Mouse (Mus musculus) hindbrain, embryonic 11.5 days (tissue): Measurements from ENCODE around the gene Ank3. TPM values are rescaled to one million over a fixed set of nuclear protein-coding genes. Genes with fewer than 3 reads are reported as not detected.
"Not testable (repeated sequence)": the region's sequence is repeated elsewhere in the genome, so short reads cannot be mapped to it uniquely, and the experiment has no call there.

Experiments
- ATAC-seq: fragments of 200-750 bp; cut with Nextera tagmentation; 2 replicates; pipeline ENCODE4 v1.8.0; 2017; ENCODE audit warnings: mild to moderate bottlenecking, moderate TSS enrichment, moderate library complexity; ENCODE audit not compliant: low FRiP score
- DNase-seq: peaks from one replicate; pipeline ENCODE4 v3.0.0-alpha.2; 2015; ENCODE audit warnings: low spot score
- H3K27ac ChIP-seq: fragments of 300-500 bp; sonication (generic); 2 replicates; pipeline ENCODE4 v1.5.1; 2014; ENCODE audit warnings: mild to moderate bottlenecking, low read depth, low read length
- H3K27me3 ChIP-seq: fragments of 300-500 bp; sonication (generic); 2 replicates; pipeline ENCODE4 v1.6.1; 2014; ENCODE audit warnings: mild to moderate bottlenecking, low read length, moderate library complexity, mixed read lengths; ENCODE audit not compliant: control insufficient read depth, insufficient read depth
- H3K36me3 ChIP-seq: fragments of 300-500 bp; sonication (generic); 2 replicates; pipeline ENCODE4 v1.6.1; 2014; ENCODE audit warnings: mild to moderate bottlenecking, low read length, moderate library complexity, mixed read lengths; ENCODE audit not compliant: control insufficient read depth, insufficient read depth
- H3K4me1 ChIP-seq: fragments of 300-500 bp; sonication (generic); replicated peaks from 2 replicates; pipeline ENCODE4 v1.6.1; 2014; ENCODE audit warnings: low read length, mixed read lengths; ENCODE audit not compliant: control insufficient read depth, insufficient read depth
- H3K4me2 ChIP-seq: fragments of 300-500 bp; sonication (generic); replicated peaks from 2 replicates; pipeline ENCODE4 v1.6.1; 2014; ENCODE audit warnings: mild to moderate bottlenecking, low read depth, low read length
- H3K4me3 ChIP-seq: fragments of 300-500 bp; sonication (generic); 2 replicates; pipeline ENCODE4 v1.5.1; 2014; ENCODE audit warnings: low read depth, low read length
- H3K9ac ChIP-seq: fragments of 300-500 bp; sonication (generic); 2 replicates; pipeline ENCODE4 v1.6.1; 2014; ENCODE audit warnings: low read depth, low read length
- H3K9me3 ChIP-seq: fragments of 300-500 bp; sonication (generic); 2 replicates; pipeline ENCODE4 v1.6.1; 2016; ENCODE audit warnings: low read length; ENCODE audit not compliant: control insufficient read depth
- WGBS: fragments of 180-500 bp; shearing (Covaris S2); extraction: QIAGEN DNeasy Blood & Tissue Kit; methylation state at CpG from one replicate; pipeline ENCODE4 v1.1.7; 2014; 5-methylcytosine and 5-hydroxymethylcytosine counted together
- polyA plus RNA-seq: library from polyadenylated mRNA; unstranded; fragments of >200 nt; fragmentation: Nextera tagmentation; extraction: Ambion mirVana; gene quantifications from 2 replicates; pipeline ENCODE4 v1.2.1, GENCODE M21; 2014

Ank3 gene
- polyA plus RNA-seq = 66.8 and 97.7 TPM in 2 replicates

GRCm38 (mm10) chr10:69398763-69399590 lies at the start of gene Ank3:
Gene Ank3, plus strand, starts transcription at chr10:69398773.
- DNase-seq (peak; percentile 63), ATAC-seq (peak; percentile 57)
- H3K4me3 ChIP-seq = peak within 1 kb of the TSS; percentile 59
- under 1% methylated on average over 55 of the region's 77 CpGs for WGBS
- no peak within 1 kb of the TSS for H3K27ac ChIP-seq
- H3K9ac ChIP-seq = peak within 1 kb of the TSS; percentile 24
- H3K4me2 ChIP-seq = peak within 1 kb of the TSS; percentile 100
- peaks cover 37% of the 10 kb centered on the region for H3K27me3 ChIP-seq
- H3K4me1 ChIP-seq = peaks cover 2% of the 10 kb centered on the region; the same call in 1 of the 2 replicates
- no peaks in the 10 kb centered on the region for H3K9me3 ChIP-seq
- H3K36me3 ChIP-seq = no peaks in the 10 kb centered on the region

- no peak overlapping the region for H3K27ac ChIP-seq
- H3K4me2 ChIP-seq = peak overlapping the region; percentile 60
- peak overlapping the region; percentile 89 for H3K4me3 ChIP-seq
- H3K9ac ChIP-seq = peak overlapping the region; percentile 76
- 0 out of 2 replicates have a peak, but pooled peaks cover 3% of the 10 kb centered on the region for H3K36me3 ChIP-seq
- DNase-seq (no peak), ATAC-seq (no peak)
- 27% methylated on average over 12 of the region's 12 CpGs for WGBS
- no peaks in the 10 kb centered on the region for H3K27me3 ChIP-seq
- H3K4me1 ChIP-seq = peaks cover 6% of the 10 kb centered on the region
- H3K9me3 ChIP-seq = no peaks in the 10 kb centered on the region
These were observed 47.3 kb upstream of the Ank3 start for GRCm38 (mm10) chr10:69351071-69351841.

GRCm38 (mm10) chr10:69351842-69352211 lies 46.7 kb upstream of the Ank3 start:
- no peak for ATAC-seq
- 2% methylated on average over 11 of the region's 11 CpGs for WGBS
- peak overlapping the region; percentile 76 for H3K9ac ChIP-seq
- 0 out of 2 replicates have a peak, but pooled peaks cover 3% of the 10 kb centered on the region for H3K36me3 ChIP-seq
- peak overlapping the region; percentile 60 for H3K4me2 ChIP-seq
- H3K27ac ChIP-seq = 0 out of 2 replicates have a peak overlapping the region, but pooled peaks have one; percentile 54
- peaks cover 6% of the 10 kb centered on the region for H3K4me1 ChIP-seq
- H3K9me3 ChIP-seq = no peaks in the 10 kb centered on the region
- DNase-seq = no peak
- no peaks in the 10 kb centered on the region for H3K27me3 ChIP-seq
- H3K4me3 ChIP-seq = peak overlapping the region; percentile 89

GRCm38 (mm10) chr10:69352212-69353085 lies 46.1 kb upstream of the Ank3 start, which contains the start of gene Cdk1:
Gene Cdk1, minus strand, starts transcription at chr10:69352938.
- peak; percentile 97 for ATAC-seq
- H3K9ac ChIP-seq = peak within 1 kb of the TSS; percentile 76
- under 1% methylated on average over 49 of the region's 51 CpGs for WGBS
- H3K4me2 ChIP-seq = peak within 1 kb of the TSS; percentile 60
- peak within 1 kb of the TSS; percentile 89 for H3K4me3 ChIP-seq
- H3K27me3 ChIP-seq = no peaks in the 10 kb centered on the region
- 0 out of 2 replicates have a peak, but pooled peaks cover 3% of the 10 kb centered on the region for H3K36me3 ChIP-seq
- DNase-seq = peak; percentile 97
- H3K9me3 ChIP-seq = no peaks in the 10 kb centered on the region
- peak within 1 kb of the TSS; percentile 54; the same call in 1 of the 2 replicates for H3K27ac ChIP-seq
- peaks cover 6% of the 10 kb centered on the region for H3K4me1 ChIP-seq

- H3K27ac ChIP-seq, DNase-seq, H3K27me3 ChIP-seq, H3K36me3 ChIP-seq, H3K4me1 ChIP-seq, H3K9me3 ChIP-seq, H3K9ac ChIP-seq: not testable (repeated sequence)
- Histone ChIP-seq H3K4me3 (peak overlapping the region; percentile 89), H3K4me2 (peak overlapping the region; percentile 60)
- ATAC-seq = peak; percentile 55
- 40% methylated on average over 5 of the region's 5 CpGs for WGBS
These were observed 45.5 kb upstream of the Ank3 start for GRCm38 (mm10) chr10:69353086-69353479.

GRCm38 (mm10) chr10:69359666-69360065 lies 38.9 kb upstream of the Ank3 start:
- Histone ChIP-seq H3K9me3 (no peaks in the 10 kb centered on the region), H3K36me3 (no peaks in the 10 kb centered on the region), H3K4me1 (no peaks in the 10 kb centered on the region), H3K4me3 (no peak overlapping the region), H3K9ac (no peak overlapping the region), H3K27ac (no peak overlapping the region), H3K4me2 (no peak overlapping the region), H3K27me3 (no peaks in the 10 kb centered on the region)
- DNase-seq (no peak), ATAC-seq (no peak)
- 84% methylated on average over 1 of the region's 1 CpGs for WGBS

- H3K36me3 ChIP-seq = no peaks in the 10 kb centered on the region
- DNase-seq = no peak
- 88% methylated on average over 11 of the region's 11 CpGs for WGBS
These were observed 32.4 kb upstream of the Ank3 start for GRCm38 (mm10) chr10:69366208-69366607.

GRCm38 (mm10) chr10:69366877-69367387 lies 31.6 kb upstream of the Ank3 start:
- Histone ChIP-seq H3K9ac (no peak overlapping the region), H3K4me1 (no peaks in the 10 kb centered on the region), H3K4me2 (no peak overlapping the region), H3K27me3 (no peaks in the 10 kb centered on the region), H3K36me3 (no peaks in the 10 kb centered on the region), H3K9me3 (no peaks in the 10 kb centered on the region), H3K27ac (no peak overlapping the region), H3K4me3 (no peak overlapping the region)
- DNase-seq (peak; percentile 30), ATAC-seq (no peak)
- WGBS = 86% methylated on average over 6 of the region's 13 CpGs

More at GRCm38 (mm10) chr10:69366208-69366607, 32.4 kb upstream of the Ank3 start:
- no peak overlapping the region for H3K9ac ChIP-seq
- no peak for ATAC-seq
- no peak overlapping the region for H3K4me2 ChIP-seq
- no peak overlapping the region for H3K27ac ChIP-seq
- no peak overlapping the region for H3K4me3 ChIP-seq
- H3K9me3 ChIP-seq = no peaks in the 10 kb centered on the region
- H3K4me1 ChIP-seq = no peaks in the 10 kb centered on the region
- no peaks in the 10 kb centered on the region for H3K27me3 ChIP-seq
